Mouse (Mus musculus) ES-E14 (cell line): ENCODE results near the gene Creb1. TPM values are rescaled to one million over a fixed set of nuclear protein-coding genes. Genes with fewer than 3 reads are reported as not detected.

Experiments
- DNase-seq: peaks from one replicate; pipeline ENCODE4 v3.0.0-alpha.2; 2013; ENCODE audit warnings: low read depth, low spot score
- H3K27ac ChIP-seq: 2 replicates; pipeline ENCODE4 v1.5.1; 2012; ENCODE audit warnings: low read depth, mild to moderate bottlenecking, low read length, moderate library complexity, mixed read lengths; ENCODE audit not compliant: poor library complexity, insufficient read depth, severe bottlenecking
- H3K36me3 ChIP-seq: 2 replicates; pipeline ENCODE4 v1.6.1; 2012; ENCODE audit warnings: mild to moderate bottlenecking, low read length, moderate library complexity, mixed read lengths; ENCODE audit not compliant: control insufficient read depth, poor library complexity, insufficient read depth, severe bottlenecking
- H3K4me1 ChIP-seq, 2 experiments: fragments of 150-350 bp in 1 of 2; sonication (generic) in 1 of 2; 2 replicates each; pipeline ENCODE4 v1.6.1; 2012; ENCODE audit warnings: low read length in 2 of 2, mild to moderate bottlenecking in 1 of 2, mixed read lengths in 1 of 2; ENCODE audit not compliant: control insufficient read depth in 2 of 2, insufficient read depth in 2 of 2, poor library complexity in 1 of 2
- H3K4me3 ChIP-seq, 2 experiments: fragments of 150-350 bp in 1 of 2; sonication (generic) in 1 of 2; 2 replicates each; pipeline ENCODE4 v1.5.1; 2012; ENCODE audit warnings: low read length in 2 of 2, low read depth in 1 of 2, mild to moderate bottlenecking in 1 of 2, mixed read lengths in 1 of 2; ENCODE audit not compliant: insufficient read depth in 1 of 2, poor library complexity in 1 of 2, severe bottlenecking in 1 of 2
- H3K9ac ChIP-seq: 2 replicates; pipeline ENCODE4 v1.6.1; 2012; ENCODE audit warnings: low read depth, mild to moderate bottlenecking, low read length, mixed read lengths; ENCODE audit not compliant: poor library complexity, insufficient read depth, severe bottlenecking
- H3K9me3 ChIP-seq: fragments of 150-350 bp; sonication (generic); 2 replicates; pipeline ENCODE4 v1.6.1; 2012; ENCODE audit warnings: low read depth, mild to moderate bottlenecking, low read length; ENCODE audit not compliant: control insufficient read depth, insufficient read depth
- CHD2 ChIP-seq: IDR thresholded peaks from 2 replicates; pipeline ENCODE4 v1.6.1; 2014; ENCODE audit warnings: mild to moderate bottlenecking, low read depth, low read length, inconsistent platforms
- HCFC1 ChIP-seq: IDR thresholded peaks from 2 replicates; pipeline ENCODE4 v1.6.1; 2012; ENCODE audit warnings: low read length, inconsistent platforms, borderline replicate concordance; ENCODE audit not compliant: insufficient read depth
- MAFK ChIP-seq: IDR thresholded peaks from 2 replicates; pipeline ENCODE4 v1.6.1; 2014; ENCODE audit warnings: mild to moderate bottlenecking, low read depth, low read length, inconsistent platforms; ENCODE audit not compliant: insufficient read depth
- ZC3H11A ChIP-seq: IDR thresholded peaks from 2 replicates; pipeline ENCODE4 v1.6.1; 2012; ENCODE audit warnings: low read depth, mild to moderate bottlenecking, inconsistent platforms, low read length, borderline replicate concordance
- ZNF384 ChIP-seq: IDR thresholded peaks from 2 replicates; pipeline ENCODE4 v1.6.1; 2012; ENCODE audit warnings: low read depth, low read length, inconsistent platforms
- in situ Hi-C, 2 experiments: fragments of 600-800 bp; cut with MboI; formaldehyde crosslinking; loops; one replicate each; pipeline ENCODE4 v1.15.1; 2025; ENCODE audit warnings: low sequenced_read_pairs in 2 of 2, inconsistent platforms in 1 of 2; ENCODE audit not compliant: unreplicated experiment in 2 of 2
- total RNA-seq: library from RNA; depleted of rRNA; stranded (reverse); fragments of 300-350 nt; gene quantifications from 2 replicates; pipeline ENCODE4 v1.2.3, GENCODE M21; 2012

Creb1 gene
- total RNA-seq, 1 experiment = 23.4 TPM

DNA sequence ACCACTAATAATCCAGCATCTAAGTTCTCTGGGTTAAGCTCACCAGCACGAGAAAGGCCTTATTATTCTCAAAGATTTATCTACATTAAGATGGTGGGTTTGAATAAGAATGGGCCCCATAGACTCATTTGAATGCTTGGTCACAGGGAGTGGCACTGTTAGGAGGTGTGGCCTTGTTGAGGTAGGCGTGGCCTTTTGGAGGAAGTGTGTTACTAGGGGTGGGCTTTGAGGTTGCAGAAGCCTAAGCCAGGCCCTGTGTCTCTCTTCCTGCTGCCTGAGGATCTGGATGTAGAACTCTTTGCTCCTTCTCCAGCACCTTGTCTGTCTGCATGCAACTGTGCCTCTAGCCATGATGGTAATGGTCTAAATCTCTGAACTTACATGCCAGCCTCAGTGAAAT is 7.8 kb upstream of the Creb1 start:
- H3K27ac ChIP-seq = no peak overlapping the region
- in situ Hi-C loops = no loop called here
- TF ChIP-seq ZNF384 = no peak
- TF ChIP-seq CHD2 = no peak
- TF ChIP-seq HCFC1 = no peak

DNA sequence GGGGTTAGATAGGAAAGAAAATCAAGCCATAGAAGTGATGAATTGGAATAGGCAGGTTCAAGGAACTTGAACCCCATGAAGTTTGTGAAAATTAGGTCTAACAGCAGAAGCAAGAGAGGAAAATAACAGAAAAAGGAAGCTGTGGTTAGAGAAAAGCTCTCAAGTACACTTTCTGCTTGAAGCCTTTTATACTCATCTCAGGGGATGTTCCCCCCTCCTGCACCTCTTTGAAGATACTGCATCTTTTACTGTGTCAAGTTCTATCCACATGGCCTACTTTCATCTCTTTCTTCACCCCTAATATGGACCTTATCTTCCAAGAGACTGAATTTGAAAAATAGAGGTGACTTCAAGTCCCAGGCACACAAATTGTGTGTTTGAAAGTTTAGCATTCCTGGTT is 4.8 kb upstream of the Creb1 start:
- H3K9me3 ChIP-seq = no peaks in the 10 kb centered on the region
- H3K4me3 ChIP-seq = no peak overlapping the region
- peaks cover 2% of the 10 kb centered on the region in 2 experiments; a peak in 1 of 4 replicates for H3K4me1 ChIP-seq
- no peak for TF ChIP-seq HCFC1
- TF ChIP-seq CHD2 = no peak
- TF ChIP-seq MAFK = no peak
- no peak for TF ChIP-seq ZC3H11A
- no peak for TF ChIP-seq ZNF384
- H3K36me3 ChIP-seq = no peaks in the 10 kb centered on the region
- in situ Hi-C loops = no loop called here
- DNase-seq = no peak
- no peak overlapping the region for H3K9ac ChIP-seq
- H3K27ac ChIP-seq = no peak overlapping the region

More for the DNA sequence above, 7.8 kb upstream of the Creb1 start:
- Histone ChIP-seq H3K9ac (no peak overlapping the region), H3K4me1 (no peaks in the 10 kb centered on the region), H3K9me3 (no peaks in the 10 kb centered on the region), H3K36me3 (no peaks in the 10 kb centered on the region), H3K4me3 (no peak overlapping the region)
- no peak for DNase-seq

DNA sequence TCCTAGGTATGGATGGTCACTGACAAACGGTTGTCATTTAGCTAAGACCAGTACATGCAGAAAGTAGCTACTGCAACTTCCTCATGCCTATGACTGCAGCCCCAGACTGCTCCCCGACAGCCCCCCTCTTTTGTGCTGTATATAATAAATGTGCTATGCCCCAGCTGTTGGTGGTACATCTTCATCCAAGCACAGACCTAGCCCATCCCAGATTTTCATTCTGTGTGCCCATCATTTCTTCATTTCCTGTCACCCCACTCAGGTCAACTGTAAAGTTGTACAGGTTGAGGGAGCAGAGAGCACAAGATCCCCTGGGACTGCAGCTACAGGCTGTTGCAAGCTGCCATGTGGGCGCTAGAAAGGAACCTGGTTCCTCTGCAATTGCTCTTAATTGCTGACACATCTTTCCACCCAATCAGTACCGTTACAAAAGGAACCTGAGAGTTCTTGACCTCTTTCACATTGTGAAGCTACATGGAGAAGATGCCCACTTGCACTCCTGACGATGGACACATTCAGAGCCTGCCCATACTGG is 2.6 kb upstream of the Creb1 start:
- Histone ChIP-seq H3K9ac (no peak overlapping the region), H3K36me3 (no peaks in the 10 kb centered on the region), H3K4me3 (no peak overlapping the region), H3K4me1 (peaks cover 2% of the 10 kb centered on the region in 2 experiments; a peak in 1 of 4 replicates), H3K27ac (no peak overlapping the region), H3K9me3 (no peaks in the 10 kb centered on the region)
- in situ Hi-C loops = no loop called here
- DNase-seq = no peak
- TF ChIP-seq HCFC1 (no peak), ZNF384 (no peak), ZC3H11A (no peak), CHD2 (no peak), MAFK (no peak)

DNA sequence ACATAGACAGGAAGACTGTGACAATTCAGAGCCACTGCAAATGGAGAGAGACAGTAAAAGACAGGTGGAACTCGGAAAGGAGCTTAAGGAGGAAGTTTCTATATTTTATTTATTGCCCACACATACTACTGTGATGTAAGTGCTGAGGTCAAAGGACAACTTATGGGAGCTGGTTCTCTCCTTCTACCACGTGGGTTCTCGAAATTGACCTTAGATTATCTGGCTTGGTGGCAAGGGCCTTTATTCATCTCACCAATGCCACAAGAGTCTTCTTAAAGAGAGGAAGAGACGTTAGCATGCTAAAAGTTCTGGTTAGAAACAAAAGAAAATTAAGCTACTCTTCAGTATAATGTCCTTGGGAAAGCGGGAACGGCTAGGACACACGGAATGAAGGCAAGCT is 897 bp upstream of the Creb1 start:
- H3K9me3 ChIP-seq = no peaks in the 10 kb centered on the region
- H3K4me1 ChIP-seq = peaks cover 2% of the 10 kb centered on the region in 2 experiments; a peak in 1 of 4 replicates
- TF ChIP-seq MAFK = no peak
- no peak for TF ChIP-seq CHD2
- no peak for TF ChIP-seq ZC3H11A
- H3K9ac ChIP-seq = peak overlapping the region; percentile 93
- H3K4me3 ChIP-seq = peak overlapping the region; percentile 82 to 83
- H3K27ac ChIP-seq = no peak overlapping the region
- H3K36me3 ChIP-seq = no peaks in the 10 kb centered on the region
- DNase-seq = no peak
- in situ Hi-C loops = no loop called here

DNA sequence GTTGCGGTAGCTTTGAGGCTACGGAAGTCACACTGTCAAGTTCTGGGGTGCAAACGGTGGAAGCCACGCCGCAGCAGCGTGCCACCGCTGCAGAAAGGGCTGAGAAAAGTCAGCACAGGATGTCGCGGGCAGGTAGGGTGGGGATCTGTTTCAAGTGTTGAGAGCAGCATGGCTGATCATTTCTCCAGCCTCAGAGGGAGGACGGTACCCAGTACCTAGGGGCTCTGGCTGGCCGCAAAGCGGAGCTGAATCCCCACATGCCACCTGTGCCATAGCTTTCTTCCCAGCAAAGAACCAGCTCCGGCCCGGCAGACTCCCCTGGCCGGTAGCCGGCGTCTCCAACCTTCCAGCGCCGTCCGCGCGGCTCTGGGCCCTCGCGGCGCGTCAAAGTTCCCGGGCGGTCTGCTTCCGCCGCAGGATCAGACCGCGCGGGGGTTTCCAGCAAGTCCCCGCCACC is 350 bp upstream of the Creb1 start:
- Histone ChIP-seq H3K9ac (peak overlapping the region; percentile 93), H3K27ac (peak overlapping the region; percentile 72; the same call in 1 of the 2 replicates), H3K4me3 (peak overlapping the region; percentile 82 to 83), H3K9me3 (no peaks in the 10 kb centered on the region), H3K36me3 (no peaks in the 10 kb centered on the region), H3K4me1 (peaks cover 2% of the 10 kb centered on the region in 2 experiments; a peak in 1 of 4 replicates)
- in situ Hi-C loops = no loop called here
- DNase-seq = no peak
- no peak for TF ChIP-seq MAFK
- no peak for TF ChIP-seq ZNF384
- no peak for TF ChIP-seq CHD2
- TF ChIP-seq ZC3H11A = no peak
- TF ChIP-seq HCFC1 = no peak
